Mouse (Mus musculus): Measurements from ENCODE around the gene Rab30. TPM values are rescaled to one million over a fixed set of nuclear protein-coding genes. Genes with fewer than 3 reads are reported as not detected.

Gene Rab30
- polyA plus RNA-seq, 2 experiments, result 12.6 to 22.7 TPM

DNA sequence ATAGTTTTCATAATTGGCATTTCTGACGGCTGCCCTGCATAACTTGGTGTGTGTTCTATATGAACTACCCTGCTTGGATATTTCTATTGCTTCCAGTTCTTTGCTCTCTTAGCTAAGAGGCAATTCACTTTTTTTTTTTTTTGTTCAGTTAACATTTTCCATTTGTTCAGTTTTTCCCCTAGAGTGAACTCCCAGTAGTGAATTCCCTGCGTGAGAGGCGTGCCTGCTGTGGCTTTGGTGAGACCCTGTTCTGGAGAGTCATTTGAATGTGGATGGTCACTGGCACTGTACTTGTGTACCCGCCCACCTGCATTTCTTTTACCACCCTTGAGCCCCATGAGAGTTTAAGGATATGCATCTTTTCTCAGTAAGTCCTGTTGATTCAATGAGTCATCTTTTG is 60.8 kb downstream of the Rab30 start:
- WGBS, result 66% methylated on average over 4 of the region's 4 CpGs
- H3K4me2 ChIP-seq (replicated peaks; ENCODE audit: low read depth, low read length, severe bottlenecking), result no peak overlapping the region
- H3K4me3 ChIP-seq (replicated peaks; ENCODE audit: low read length), result no peak overlapping the region
- H3K27ac ChIP-seq (replicated peaks; ENCODE audit: low read depth, low read length), result no peak overlapping the region
- H3K4me1 ChIP-seq (ENCODE audit: control insufficient read depth, insufficient read depth, low read length), result no peaks in the 10 kb centered on the region
- no peaks in the 10 kb centered on the region for H3K27me3 ChIP-seq (ENCODE audit: control insufficient read depth, insufficient read depth, low read length)
- DNase-seq (ENCODE audit: low spot score) (no peak), ATAC-seq (ENCODE audit: low FRiP score, low read depth) (no peak)
- H3K9me3 ChIP-seq (ENCODE audit: control insufficient read depth, low read length), result no peaks in the 10 kb centered on the region
- no peaks in the 10 kb centered on the region for H3K36me3 ChIP-seq (ENCODE audit: control insufficient read depth, insufficient read depth, low read length)
- TF ChIP-seq POLR2A (IDR thresholded peaks at IDR 0.05; ENCODE audit: borderline replicate concordance, extremely low read depth, insufficient read depth, insufficient read length), result no peak
- H3K9ac ChIP-seq (ENCODE audit: low read depth, low read length, severe bottlenecking), result no peak overlapping the region

DNA sequence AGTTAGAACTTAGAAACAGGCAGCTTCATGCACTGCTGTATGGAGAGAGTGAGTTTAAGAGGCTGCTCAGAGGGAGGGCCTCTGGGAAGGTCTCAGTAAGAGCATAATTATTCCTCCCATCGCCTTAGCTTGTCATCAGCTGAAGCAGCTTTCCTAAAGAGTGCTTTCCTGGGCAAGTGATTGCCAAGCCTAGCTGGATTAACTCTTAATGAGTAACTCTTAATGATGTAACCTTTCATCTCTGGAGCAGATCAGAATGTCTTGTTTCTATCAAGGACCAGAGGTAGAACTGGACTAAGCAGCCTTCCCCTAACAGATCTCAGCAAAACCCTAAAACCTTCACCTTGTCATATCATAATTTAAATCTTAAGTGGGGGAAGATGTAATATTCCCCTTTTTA is 61.8 kb downstream of the Rab30 start:
- no peak for TF ChIP-seq POLR2A (IDR thresholded peaks at IDR 0.05; ENCODE audit: borderline replicate concordance, extremely low read depth, insufficient read depth, insufficient read length)
- 41% methylated on average over 1 of the region's 1 CpGs for WGBS
- no peak for DNase-seq (ENCODE audit: low spot score)
- H3K4me2 ChIP-seq (replicated peaks; ENCODE audit: low read depth, low read length, severe bottlenecking), result no peak overlapping the region
- no peaks in the 10 kb centered on the region for H3K9me3 ChIP-seq (ENCODE audit: control insufficient read depth, low read length)
- H3K4me3 ChIP-seq (replicated peaks; ENCODE audit: low read length), result no peak overlapping the region
- no peak for ATAC-seq (ENCODE audit: low FRiP score, low read depth)
- no peak overlapping the region for H3K27ac ChIP-seq (replicated peaks; ENCODE audit: low read depth, low read length)
- no peak overlapping the region for H3K9ac ChIP-seq (ENCODE audit: low read depth, low read length, severe bottlenecking)
- H3K36me3 ChIP-seq (ENCODE audit: control insufficient read depth, insufficient read depth, low read length), result no peaks in the 10 kb centered on the region
- H3K27me3 ChIP-seq (ENCODE audit: control insufficient read depth, insufficient read depth, low read length), result no peaks in the 10 kb centered on the region
- H3K4me1 ChIP-seq (ENCODE audit: control insufficient read depth, insufficient read depth, low read length), result no peaks in the 10 kb centered on the region

DNA sequence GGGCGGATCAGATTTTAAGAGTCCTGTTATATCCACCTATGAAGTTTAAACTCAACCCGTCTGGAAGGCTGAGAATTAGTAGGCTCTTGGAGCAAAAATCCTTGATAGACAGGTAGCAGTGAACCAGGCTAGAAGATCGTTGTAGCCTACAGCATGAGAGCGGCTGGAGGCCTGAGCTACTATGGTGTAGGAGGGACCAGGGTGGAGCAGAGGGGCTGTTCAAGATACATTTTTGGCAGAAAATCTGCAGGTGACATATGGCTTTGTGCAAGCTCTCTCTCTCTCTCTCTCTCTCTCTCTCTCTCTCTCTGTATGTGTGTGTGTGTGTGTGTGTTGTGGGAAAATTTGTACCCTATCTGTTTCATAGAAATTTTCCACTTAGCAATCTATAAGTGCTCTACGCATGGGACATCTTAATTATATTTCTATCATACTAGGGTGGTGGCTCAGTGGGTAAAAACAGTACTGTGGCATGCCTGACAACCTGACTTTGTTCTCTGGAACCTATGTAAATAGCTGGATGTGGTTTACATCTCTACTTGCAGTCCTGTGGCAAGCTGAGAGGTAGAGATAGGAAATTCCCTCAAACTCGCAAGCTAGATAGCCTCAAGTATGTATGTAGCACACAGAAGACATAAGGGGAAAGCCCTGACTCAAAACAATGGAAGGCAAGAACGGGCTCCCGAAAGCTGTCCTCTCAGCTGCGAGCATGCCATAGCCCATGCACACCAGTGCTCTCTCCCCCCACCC is 63.7 kb downstream of the Rab30 start:
- no peak for DNase-seq (ENCODE audit: low spot score)
- Histone ChIP-seq H3K9me3 (ENCODE audit: control insufficient read depth, low read length) (no peaks in the 10 kb centered on the region), H3K9ac (ENCODE audit: low read depth, low read length, severe bottlenecking) (no peak overlapping the region), H3K27me3 (ENCODE audit: control insufficient read depth, insufficient read depth, low read length) (no peaks in the 10 kb centered on the region), H3K36me3 (ENCODE audit: control insufficient read depth, insufficient read depth, low read length) (no peaks in the 10 kb centered on the region), H3K4me2 (replicated peaks; ENCODE audit: low read depth, low read length, severe bottlenecking) (no peak overlapping the region), H3K4me1 (ENCODE audit: control insufficient read depth, insufficient read depth, low read length) (no peaks in the 10 kb centered on the region), H3K4me3 (replicated peaks; ENCODE audit: low read length) (no peak overlapping the region), H3K27ac (replicated peaks; ENCODE audit: low read depth, low read length) (no peak overlapping the region)
- no peak for ATAC-seq (ENCODE audit: low FRiP score, low read depth)
- TF ChIP-seq POLR2A (IDR thresholded peaks at IDR 0.05; ENCODE audit: borderline replicate concordance, extremely low read depth, insufficient read depth, insufficient read length), result no peak
- WGBS, result 88% methylated on average over 9 of the region's 9 CpGs

DNA sequence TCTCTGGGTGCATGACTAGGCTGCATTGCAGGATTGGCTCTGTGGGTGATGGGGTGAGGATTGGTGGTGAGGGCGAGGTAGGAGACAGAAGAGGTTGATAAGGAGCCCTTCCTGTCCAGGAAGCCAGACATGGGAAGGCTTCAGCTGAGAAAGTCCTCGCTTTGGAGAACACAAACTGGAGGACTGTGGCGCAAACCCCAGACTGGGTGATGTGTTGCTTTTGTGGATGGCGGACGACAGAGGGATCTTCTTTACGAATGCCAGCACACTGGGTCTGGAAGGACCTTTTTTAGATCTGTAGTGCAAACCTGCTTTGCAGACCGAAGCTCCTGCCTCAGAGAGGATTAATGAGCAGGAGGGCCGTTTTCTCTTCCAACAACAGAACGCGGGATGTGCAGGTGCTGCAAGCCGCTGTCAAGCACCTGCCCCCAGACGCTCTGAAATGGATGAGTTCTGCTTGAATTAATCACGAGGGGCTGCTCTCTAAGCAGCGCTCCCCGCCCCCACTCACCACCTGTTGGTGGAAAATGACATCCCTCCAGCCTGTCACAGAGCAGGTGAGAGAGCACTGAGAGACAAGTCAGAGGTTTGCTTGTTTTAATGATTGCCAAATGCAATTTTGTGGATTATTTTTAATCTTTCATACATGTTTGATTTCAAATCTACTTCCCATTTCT is 65.2 kb downstream of the Rab30 start:
- no peak for ATAC-seq (ENCODE audit: low FRiP score, low read depth)

DNA sequence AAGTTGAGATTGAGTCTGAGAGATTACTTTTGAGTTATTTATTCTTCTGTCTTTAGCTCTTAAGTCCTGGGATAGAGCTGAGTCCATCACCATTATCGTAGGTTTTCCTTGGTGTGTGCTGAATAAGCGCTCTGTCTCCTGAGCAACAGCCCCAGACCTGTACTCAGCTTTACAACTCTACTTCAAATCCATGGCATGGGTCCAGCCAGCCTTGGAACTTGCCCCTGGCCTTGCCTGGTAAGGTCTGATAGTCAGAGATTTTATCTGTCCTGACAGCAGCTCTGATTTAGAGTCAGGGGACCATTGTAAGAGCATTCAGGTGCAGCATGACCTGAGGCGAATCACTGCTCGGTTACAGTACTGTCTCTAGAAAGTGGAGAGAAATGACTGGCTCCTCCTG is 66.1 kb downstream of the Rab30 start:
- H3K27me3 ChIP-seq (ENCODE audit: control insufficient read depth, insufficient read depth, low read length), result no peaks in the 10 kb centered on the region
- no peak for TF ChIP-seq POLR2A (IDR thresholded peaks at IDR 0.05; ENCODE audit: borderline replicate concordance, extremely low read depth, insufficient read depth, insufficient read length)
- no peak overlapping the region for H3K9ac ChIP-seq (ENCODE audit: low read depth, low read length, severe bottlenecking)
- no peaks in the 10 kb centered on the region for H3K4me1 ChIP-seq (ENCODE audit: control insufficient read depth, insufficient read depth, low read length)
- no peak overlapping the region for H3K4me3 ChIP-seq (replicated peaks; ENCODE audit: low read length)
- ATAC-seq (ENCODE audit: low FRiP score, low read depth) (no peak), DNase-seq (ENCODE audit: low spot score) (peak; percentile 23)
- no peaks in the 10 kb centered on the region for H3K36me3 ChIP-seq (ENCODE audit: control insufficient read depth, insufficient read depth, low read length)
- H3K9me3 ChIP-seq (ENCODE audit: control insufficient read depth, low read length), result no peaks in the 10 kb centered on the region
- 89% methylated on average over 4 of the region's 4 CpGs for WGBS
- H3K27ac ChIP-seq (replicated peaks; ENCODE audit: low read depth, low read length), result no peak overlapping the region
- no peak overlapping the region for H3K4me2 ChIP-seq (replicated peaks; ENCODE audit: low read depth, low read length, severe bottlenecking)

More for the DNA sequence above, 65.2 kb downstream of the Rab30 start:
- Histone ChIP-seq H3K4me2 (replicated peaks; ENCODE audit: low read depth, low read length, severe bottlenecking) (no peak overlapping the region), H3K4me3 (replicated peaks; ENCODE audit: low read length) (no peak overlapping the region), H3K4me1 (ENCODE audit: control insufficient read depth, insufficient read depth, low read length) (no peaks in the 10 kb centered on the region), H3K27me3 (ENCODE audit: control insufficient read depth, insufficient read depth, low read length) (no peaks in the 10 kb centered on the region), H3K27ac (replicated peaks; ENCODE audit: low read depth, low read length) (no peak overlapping the region), H3K36me3 (ENCODE audit: control insufficient read depth, insufficient read depth, low read length) (no peaks in the 10 kb centered on the region), H3K9ac (ENCODE audit: low read depth, low read length, severe bottlenecking) (no peak overlapping the region), H3K9me3 (ENCODE audit: control insufficient read depth, low read length) (no peaks in the 10 kb centered on the region)
- TF ChIP-seq POLR2A (IDR thresholded peaks at IDR 0.05; ENCODE audit: borderline replicate concordance, extremely low read depth, insufficient read depth, insufficient read length), result no peak
- DNase-seq (ENCODE audit: low spot score), result no peak
- WGBS, result 33% methylated on average over 15 of the region's 15 CpGs
